Mouse (Mus musculus) lung, postnatal 0 days (tissue): Measurements from ENCODE around the gene Glb1l2. TPM values are rescaled to one million over a fixed set of nuclear protein-coding genes. Genes with fewer than 3 reads are reported as not detected.

Experiments used
- ATAC-seq: fragments of 200-750 bp; cut with Nextera tagmentation; 2 replicates; pipeline ENCODE4 v1.8.0; 2017; ENCODE audit warnings: moderate library complexity
- DNase-seq: peaks from one replicate; pipeline ENCODE4 v3.0.0-alpha.2; 2016; ENCODE audit warnings: low spot score
- H3K27ac ChIP-seq: fragments of 300-500 bp; sonication (generic); 2 replicates; pipeline ENCODE4 v1.5.1; 2014; ENCODE audit warnings: antibody characterized with exemption, mild to moderate bottlenecking, low read length, mixed read lengths
- H3K27me3 ChIP-seq: fragments of 300-500 bp; sonication (generic); replicated peaks from 2 replicates; pipeline ENCODE4 v1.6.1; 2014; ENCODE audit warnings: low read length, mixed read lengths; ENCODE audit not compliant: insufficient read depth
- H3K36me3 ChIP-seq: fragments of 300-500 bp; sonication (generic); 2 replicates; pipeline ENCODE4 v1.6.1; 2014; ENCODE audit warnings: low read length, mixed read lengths; ENCODE audit not compliant: insufficient read depth
- H3K4me1 ChIP-seq: fragments of 300-500 bp; sonication (generic); 2 replicates; pipeline ENCODE4 v1.6.1; 2014; ENCODE audit warnings: antibody characterized with exemption, low read depth, low read length, mixed read lengths; ENCODE audit not compliant: insufficient read depth
- H3K4me2 ChIP-seq: fragments of 300-500 bp; sonication (generic); replicated peaks from 2 replicates; pipeline ENCODE4 v1.6.1; 2014; ENCODE audit warnings: low read depth, mild to moderate bottlenecking, low read length, moderate library complexity, mixed read lengths
- H3K4me3 ChIP-seq: fragments of 300-500 bp; sonication (generic); 2 replicates; pipeline ENCODE4 v1.5.1; 2014; ENCODE audit warnings: low read depth, low read length
- H3K9ac ChIP-seq: fragments of 300-500 bp; sonication (generic); replicated peaks from 2 replicates; pipeline ENCODE4 v1.6.1; 2014; ENCODE audit warnings: low read depth, mild to moderate bottlenecking
- H3K9me3 ChIP-seq: fragments of 300-500 bp; sonication (generic); 2 replicates; pipeline ENCODE4 v1.6.1; 2016; ENCODE audit warnings: low read length, mixed read lengths
- CTCF ChIP-seq: IDR thresholded peaks from 2 replicates; pipeline ENCODE4 v1.5.1; 2016; ENCODE audit warnings: antibody characterized with exemption, mild to moderate bottlenecking
- EP300 ChIP-seq: IDR thresholded peaks from 2 replicates; pipeline ENCODE4 v1.6.1; 2016; ENCODE audit warnings: antibody characterized with exemption, mild to moderate bottlenecking, control low read depth
- WGBS: fragments of 180-500 bp; shearing (Covaris S2); extraction: QIAGEN DNeasy Blood & Tissue Kit; methylation state at CpG from one replicate; pipeline ENCODE4 v1.1.7; 2014; 5-methylcytosine and 5-hydroxymethylcytosine counted together
- polyA plus RNA-seq: library from polyadenylated mRNA; unstranded; fragments of >200 nt; fragmentation: Nextera tagmentation; extraction: Ambion mirVana; gene quantifications from 2 replicates; pipeline ENCODE4 v1.2.1, GENCODE M21; 2015

Gene Glb1l2
- polyA plus RNA-seq, 1 experiment from 2014 or later: 6.8 TPM

DNA sequence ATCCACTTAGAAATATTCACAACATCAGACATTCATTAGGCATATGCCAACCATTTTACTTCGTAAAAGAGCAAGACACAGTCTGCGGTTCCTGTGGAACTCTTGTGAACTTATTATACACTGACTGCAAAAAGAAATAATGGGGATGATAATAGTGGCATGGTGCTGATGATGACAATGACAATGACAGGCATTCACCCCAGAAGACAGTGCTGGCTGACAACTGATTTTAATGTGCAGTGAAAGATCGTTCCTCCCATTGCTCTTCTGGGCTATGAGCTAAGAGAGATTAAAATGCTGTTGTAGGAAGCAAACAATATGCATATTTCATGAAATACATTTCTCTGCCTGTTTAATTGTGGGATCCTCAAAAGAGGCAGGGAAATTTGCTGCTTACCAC, 80.6 kb downstream of the Glb1l2 start:
- H3K4me1 ChIP-seq: no peaks in the 10 kb centered on the region
- H3K9ac ChIP-seq: no peak overlapping the region
- H3K9me3 ChIP-seq: no peaks in the 10 kb centered on the region
- H3K36me3 ChIP-seq: no peaks in the 10 kb centered on the region
- TF ChIP-seq CTCF (no peak), EP300 (no peak)
- no peak overlapping the region for H3K4me2 ChIP-seq
- WGBS: 83% methylated on average over 3 of the region's 3 CpGs
- no peak overlapping the region for H3K4me3 ChIP-seq
- ATAC-seq: no peak
- DNase-seq: no peak
- no peaks in the 10 kb centered on the region for H3K27me3 ChIP-seq
- no peak overlapping the region for H3K27ac ChIP-seq

- no peak overlapping the region for H3K9ac ChIP-seq
- H3K9me3 ChIP-seq: no peaks in the 10 kb centered on the region
- no peak for ATAC-seq
- H3K4me3 ChIP-seq: no peak overlapping the region
- H3K36me3 ChIP-seq: no peaks in the 10 kb centered on the region
- H3K27me3 ChIP-seq: no peaks in the 10 kb centered on the region
- H3K27ac ChIP-seq: no peak overlapping the region
- TF ChIP-seq CTCF: no peak
- TF ChIP-seq EP300: no peak
- DNase-seq: no peak
- no peaks in the 10 kb centered on the region for H3K4me1 ChIP-seq
- WGBS: 70% methylated on average over 7 of the region's 7 CpGs
- H3K4me2 ChIP-seq: no peak overlapping the region
Observed at GRCm38 (mm10) chr9:26721771-26722170, 84.5 kb downstream of the Glb1l2 start.

- H3K4me3 ChIP-seq: no peak overlapping the region
- TF ChIP-seq CTCF: no peak
- no peak for TF ChIP-seq EP300
- ATAC-seq (no peak), DNase-seq (no peak)
- no peak overlapping the region for H3K9ac ChIP-seq
- no peaks in the 10 kb centered on the region for H3K36me3 ChIP-seq
- no peaks in the 10 kb centered on the region for H3K27me3 ChIP-seq
- no peaks in the 10 kb centered on the region for H3K9me3 ChIP-seq
- H3K27ac ChIP-seq: no peak overlapping the region
- no peak overlapping the region for H3K4me2 ChIP-seq
- H3K4me1 ChIP-seq: no peaks in the 10 kb centered on the region
- 52% methylated on average over 3 of the region's 3 CpGs for WGBS
Observed at GRCm38 (mm10) chr9:26718388-26718787, 87.9 kb downstream of the Glb1l2 start.

Other genes starting within 250 kb of the Glb1l2 start
- not detected in 2 replicates for gene B3gat1, start 72.7 kb downstream of the Glb1l2 start, polyA plus RNA-seq
- 0.42 and 0.90 TPM in 2 replicates for gene Glb1l3, start 54.4 kb upstream of the Glb1l2 start, polyA plus RNA-seq
- not detected in 2 replicates for gene Gm1110, start 116.6 kb upstream of the Glb1l2 start, polyA plus RNA-seq
- gene Acad8, start 193.1 kb upstream of the Glb1l2 start, polyA plus RNA-seq: 31.6 and 33.6 TPM in 2 replicates
- gene Thyn1, start 193.2 kb upstream of the Glb1l2 start, polyA plus RNA-seq: 52.7 and 55.7 TPM in 2 replicates
- gene Vps26b, start 223.6 kb upstream of the Glb1l2 start, polyA plus RNA-seq: 16.7 TPM in 2 replicates
- 6.3 and 6.4 TPM in 2 replicates for gene Ncapd3, start 223.7 kb upstream of the Glb1l2 start, polyA plus RNA-seq